Mouse (Mus musculus): ENCODE data around the gene Tdrd9.

DNA sequence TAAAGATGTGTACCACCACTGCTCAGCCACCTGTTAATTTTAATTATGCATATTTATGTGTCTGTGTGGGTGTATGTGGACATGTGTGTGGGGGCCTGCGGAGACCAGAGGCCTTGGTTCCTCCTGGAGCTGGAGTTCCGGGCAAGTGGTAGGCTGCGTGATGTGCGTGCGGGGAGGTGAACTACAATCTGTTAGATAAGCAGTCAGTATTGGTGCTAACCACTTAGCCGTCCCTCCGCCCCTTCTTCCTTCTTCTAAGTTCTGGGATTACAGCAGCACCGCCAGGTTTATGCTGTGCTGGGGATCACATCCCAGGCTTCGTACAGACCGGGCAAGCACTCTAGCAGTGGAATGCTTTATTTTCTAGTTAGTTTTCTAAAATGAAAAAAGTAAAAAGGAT is 67.1 kb downstream of the Tdrd9 start:
- no peak for TF ChIP-seq CTCF (IDR thresholded peaks at IDR 0.05; ENCODE audit: borderline replicate concordance, extremely low read depth, insufficient read depth, insufficient read length)
- TF ChIP-seq POLR2A (IDR thresholded peaks at IDR 0.05; ENCODE audit: borderline replicate concordance, extremely low read depth, insufficient read depth, insufficient read length, poor library complexity, severe bottlenecking), result no peak

Measured in brain, embryonic 14.5 days (tissue).